Mouse (Mus musculus) liver, adult (tissue): ENCODE measurements around the gene Olfr64.

Experiments
- GATA4 ChIP-seq: IDR thresholded peaks from 2 replicates; pipeline ENCODE4 v1.6.1; 2014; ENCODE audit warnings: mild to moderate bottlenecking, low read length; ENCODE audit not compliant: insufficient replicate concordance

Olfr64 gene

DNA sequence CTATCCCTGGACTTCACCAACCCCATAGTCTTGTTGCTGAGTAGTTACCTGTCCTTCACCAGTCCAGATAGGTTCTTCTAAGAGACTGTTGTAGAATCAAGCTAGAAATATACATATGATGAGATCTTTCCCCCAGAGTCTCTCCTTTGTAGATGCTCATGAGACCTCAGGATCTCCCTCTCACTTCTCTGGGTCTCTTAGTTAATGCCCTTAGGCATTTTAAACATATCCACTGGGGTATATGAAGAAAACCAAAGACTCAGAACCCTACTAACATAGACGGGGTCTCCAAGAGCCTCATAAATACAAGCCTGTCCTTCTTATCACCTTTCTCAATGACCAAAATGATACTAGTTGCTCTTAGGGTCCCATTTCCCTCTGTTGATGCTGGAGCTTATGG, at the start of gene Olfr64:
TSS of gene Olfr64 (minus strand) at position 101 of the 400 bp plus-strand sequence.
- no peak for TF ChIP-seq GATA4

DNA sequence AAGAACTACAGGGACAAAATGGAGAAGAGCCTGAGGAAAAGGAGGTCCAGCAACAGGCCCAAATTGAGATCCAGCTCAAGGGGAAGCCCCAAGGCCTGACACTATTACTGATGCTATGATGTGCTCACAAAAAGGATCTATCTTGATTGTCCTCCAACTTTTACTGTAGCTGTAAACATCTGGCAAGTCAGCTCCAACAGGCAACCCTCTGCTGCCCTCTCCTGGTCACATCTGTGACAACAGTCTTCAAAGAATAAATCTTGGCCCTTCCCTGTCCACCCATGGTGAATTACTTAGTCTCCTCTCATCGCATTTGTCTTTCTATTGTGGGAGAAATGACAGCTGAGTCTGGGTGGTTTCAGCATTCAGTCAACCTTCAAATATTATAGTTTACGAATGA, 48.4 kb upstream of the Olfr64 start:
- no peak for TF ChIP-seq GATA4

DNA sequence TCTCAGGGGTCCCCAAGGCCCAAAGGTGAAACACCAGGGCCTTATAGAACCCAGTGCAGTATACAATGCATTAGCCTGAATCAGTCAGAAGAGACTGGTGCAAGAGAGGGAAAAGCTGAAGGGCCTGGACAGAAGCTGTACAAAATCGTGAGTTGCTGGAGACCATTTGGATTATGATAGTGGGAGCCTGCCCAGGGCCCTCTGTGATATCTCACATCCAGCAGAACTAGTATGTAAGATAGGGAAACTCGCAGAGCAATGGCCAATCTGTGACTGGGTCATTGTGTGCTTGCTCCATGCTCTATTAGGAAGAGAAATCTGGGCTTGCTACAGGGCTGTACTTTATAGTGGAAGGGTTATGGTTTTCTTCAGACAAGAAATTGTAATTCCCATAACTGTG, 40.0 kb upstream of the Olfr64 start, which contains the start of gene Olfr632:
TSS of gene Olfr632 (plus strand) at position 84 of the 400 bp plus-strand sequence.
- no peak for TF ChIP-seq GATA4

DNA sequence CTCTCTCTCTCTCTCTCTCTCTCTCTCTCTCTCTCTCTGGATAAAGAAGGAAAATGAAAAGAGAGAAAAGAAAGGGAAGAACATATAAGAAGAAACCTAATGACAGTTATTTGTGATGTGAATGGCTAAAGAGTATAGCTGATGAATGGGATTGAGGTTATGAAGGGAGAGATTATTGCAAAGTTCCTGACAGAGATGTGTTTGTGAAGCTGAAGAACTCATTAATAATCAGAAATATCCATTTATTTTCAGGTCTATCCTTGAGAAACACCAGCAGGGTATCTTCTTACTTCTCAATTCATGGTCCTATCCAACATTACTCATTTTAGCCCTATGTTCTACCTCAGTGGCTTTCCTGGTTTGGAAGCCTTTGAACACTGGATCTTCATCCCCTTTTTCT, 34.2 kb upstream of the Olfr64 start, which contains the start of gene Olfr631:
TSS of gene Olfr631 (plus strand) at position 301 of the 400 bp plus-strand sequence.
- TF ChIP-seq GATA4 = no peak

DNA sequence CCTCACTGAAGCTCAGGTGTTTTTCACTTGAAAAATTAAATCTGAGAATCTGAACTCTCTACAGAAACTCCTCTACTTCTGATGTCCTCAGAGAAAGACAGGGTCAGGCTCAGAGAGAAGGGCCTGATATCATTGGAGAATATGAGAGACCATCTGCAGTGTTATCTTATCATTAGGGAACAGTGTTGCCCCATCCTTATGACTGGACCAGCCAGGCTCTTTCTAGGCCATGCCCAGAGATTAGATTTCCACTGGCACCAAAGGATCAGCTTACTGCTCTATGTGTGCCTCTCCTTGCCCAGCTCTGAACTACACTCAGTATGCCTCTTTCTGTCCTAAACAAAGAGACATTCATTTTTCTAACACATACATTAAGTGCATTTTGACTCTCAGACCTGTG, 21.1 kb upstream of the Olfr64 start:
- no peak for TF ChIP-seq GATA4

DNA sequence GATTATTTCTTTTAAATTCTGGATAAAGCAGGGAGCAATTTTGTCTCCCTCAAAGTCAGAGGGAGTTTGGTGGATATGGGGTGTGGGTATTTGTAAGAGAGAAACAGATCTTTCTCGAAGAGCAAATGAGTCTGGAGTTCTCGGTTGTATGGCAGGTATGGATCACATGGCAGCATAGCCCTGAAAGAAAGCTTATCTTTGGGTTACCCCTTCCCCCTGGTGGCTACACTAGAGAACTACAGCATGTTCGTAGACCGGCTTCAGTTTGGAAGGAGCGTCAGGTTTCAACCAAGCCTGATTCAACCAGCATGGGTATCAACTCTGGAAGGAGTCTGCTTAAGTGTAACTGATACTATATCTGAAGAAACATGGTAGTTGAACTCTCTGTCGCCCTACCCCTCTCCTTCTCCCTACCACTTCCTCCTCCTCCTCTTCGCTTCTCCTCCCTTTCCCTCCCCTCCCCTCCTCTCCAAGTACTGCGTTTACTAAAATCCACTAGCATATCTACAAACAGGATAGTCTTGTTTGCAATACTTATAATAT, 18.8 kb upstream of the Olfr64 start:
- TF ChIP-seq GATA4 = no peak

GRCm38 (mm10) chr7:103910047-103910446, 15.8 kb upstream of the Olfr64 start:
- TF ChIP-seq GATA4 = no peak

DNA sequence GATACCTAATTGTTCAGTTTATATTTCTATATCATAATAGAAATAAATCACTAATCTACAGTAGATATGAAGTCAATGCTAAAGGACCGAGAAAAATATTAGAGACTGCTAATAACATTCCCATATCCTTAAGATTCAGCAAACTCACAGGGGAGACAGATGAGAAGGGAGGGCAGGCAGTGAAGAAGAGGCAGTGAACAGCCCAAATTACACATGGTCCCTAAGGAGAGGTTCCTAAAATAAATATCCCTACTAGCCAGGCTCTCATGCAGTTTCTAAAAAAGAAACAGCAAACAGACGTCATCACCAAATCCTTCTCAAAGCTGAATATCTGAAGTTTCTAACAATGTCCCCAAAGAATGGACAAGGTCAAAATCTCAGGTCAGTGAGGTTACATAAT, 8.9 kb upstream of the Olfr64 start, which contains the start of gene Olfr65:
TSS of gene Olfr65 (plus strand) at position 301 of the 400 bp plus-strand sequence.
- no peak for TF ChIP-seq GATA4

DNA sequence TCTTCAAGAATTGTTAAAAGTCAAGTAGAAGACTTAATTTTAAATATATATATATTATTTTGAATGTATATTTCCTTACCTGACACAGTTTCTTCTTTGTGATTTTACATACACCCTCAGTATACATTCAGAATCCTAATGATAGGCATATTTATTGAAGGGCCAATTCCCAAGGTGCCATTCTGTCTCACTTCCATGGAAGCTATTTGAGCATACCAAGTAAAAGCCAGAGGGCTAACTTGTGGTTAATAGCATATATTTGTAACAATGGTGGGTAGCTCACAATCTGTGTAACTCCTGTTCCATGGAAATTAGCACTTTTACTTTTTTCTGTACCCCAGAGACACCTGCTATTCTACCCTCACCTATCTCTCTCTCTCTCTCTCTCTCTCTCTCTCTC, 8.1 kb downstream of the Olfr64 start, which contains the start of gene Olfr66:
TSS of gene Olfr66 (minus strand) at position 101 of the 400 bp plus-strand sequence.
- no peak for TF ChIP-seq GATA4

DNA sequence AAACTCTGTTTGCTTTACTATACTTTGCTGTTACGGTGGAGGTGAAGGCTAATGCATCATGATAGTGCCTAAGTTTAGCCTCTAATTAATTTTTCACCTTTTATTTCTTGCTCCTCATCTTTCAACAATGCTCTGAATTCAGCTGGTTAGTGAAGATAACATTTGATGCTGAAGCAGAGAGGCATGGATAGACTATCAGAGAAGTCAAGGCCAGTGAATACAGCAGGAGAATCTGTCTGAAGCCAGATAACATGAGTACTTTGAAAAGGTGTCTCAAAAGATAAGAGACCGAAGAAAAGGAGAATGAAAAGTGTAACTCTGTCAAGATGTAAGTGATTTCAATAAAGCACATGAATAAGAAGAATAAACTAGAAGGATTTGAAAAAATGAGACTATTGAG, 17.2 kb downstream of the Olfr64 start:
- TF ChIP-seq GATA4 = no peak

- TF ChIP-seq GATA4 = no peak
These were observed 19.8 kb downstream of the Olfr64 start for GRCm38 (mm10) chr7:103874451-103874850.

DNA sequence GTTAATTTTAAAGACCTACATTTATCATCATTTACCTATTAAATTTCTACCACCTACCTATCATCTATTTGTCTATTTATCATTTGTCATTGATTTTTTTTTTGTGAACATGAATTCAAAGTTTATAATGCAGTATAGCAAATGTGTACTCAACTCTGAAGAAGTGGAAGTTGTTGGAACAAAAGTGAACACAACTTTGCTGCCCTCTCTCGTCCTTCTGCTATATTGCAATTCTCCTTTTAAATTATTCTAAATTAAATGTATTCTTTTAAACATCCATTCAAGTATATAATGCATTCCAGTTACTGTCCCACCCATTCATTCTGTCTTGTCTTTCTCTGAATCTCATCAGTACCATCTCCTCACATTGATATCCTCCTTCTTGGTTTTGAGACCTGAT, 21.2 kb downstream of the Olfr64 start:
- TF ChIP-seq GATA4 = no peak

DNA sequence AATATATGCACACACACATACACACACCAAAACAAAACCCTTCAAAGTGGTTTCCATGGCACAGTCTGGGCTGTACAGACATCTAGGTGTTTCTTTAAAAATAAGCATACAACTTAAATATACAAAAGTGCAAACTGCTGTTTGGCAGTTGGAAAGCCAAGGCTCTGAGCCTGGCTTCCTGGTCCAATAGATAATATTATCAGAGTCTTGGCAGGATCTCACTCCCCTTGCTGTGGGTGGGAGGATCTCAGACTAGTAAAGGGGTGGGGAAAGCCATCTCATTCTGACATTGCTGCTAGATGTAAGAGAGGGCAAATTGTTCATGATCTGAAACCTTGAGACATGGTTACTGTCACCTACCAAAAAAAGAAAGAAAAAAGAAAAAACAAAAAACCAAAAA, 23.6 kb downstream of the Olfr64 start:
- no peak for TF ChIP-seq GATA4

DNA sequence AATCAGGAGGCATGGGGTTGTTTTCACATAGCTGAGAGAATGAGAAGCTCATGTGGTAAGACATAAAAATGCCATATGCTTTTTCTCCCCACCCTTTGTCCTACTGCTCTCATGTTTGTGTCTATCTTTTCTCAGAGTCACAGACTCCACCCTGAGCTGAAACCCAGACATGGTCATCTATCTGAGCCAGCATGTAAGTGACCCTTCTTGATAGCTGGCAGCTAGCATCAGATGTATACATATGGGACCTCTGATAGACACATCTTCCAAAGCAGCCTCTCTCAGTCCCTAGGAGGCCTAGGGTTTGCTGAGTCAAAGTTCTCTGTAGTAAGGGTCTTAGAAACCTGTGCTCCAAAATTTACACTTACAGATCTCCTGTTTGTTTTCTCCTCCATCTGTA, 28.6 kb downstream of the Olfr64 start:
- TF ChIP-seq GATA4 = no peak

DNA sequence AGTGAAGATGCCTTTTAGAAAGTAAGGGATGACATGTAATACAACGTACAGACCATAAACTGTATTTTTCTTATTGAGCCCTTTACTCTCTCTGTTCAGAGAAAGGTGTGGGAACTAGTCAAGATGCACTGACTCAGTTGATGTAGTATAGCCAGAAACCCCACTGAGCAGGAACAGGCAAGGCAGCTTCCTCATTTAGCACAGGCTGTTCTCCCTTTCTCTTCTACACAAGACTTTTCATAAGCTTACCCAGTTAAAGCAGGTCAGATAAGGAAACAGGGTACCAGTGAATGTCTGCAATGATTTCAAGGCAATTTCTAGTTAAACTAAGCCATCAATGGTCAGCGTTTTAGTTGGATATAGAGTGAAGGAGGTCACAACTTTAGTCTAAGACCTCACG, 32.8 kb downstream of the Olfr64 start:
- no peak for TF ChIP-seq GATA4

DNA sequence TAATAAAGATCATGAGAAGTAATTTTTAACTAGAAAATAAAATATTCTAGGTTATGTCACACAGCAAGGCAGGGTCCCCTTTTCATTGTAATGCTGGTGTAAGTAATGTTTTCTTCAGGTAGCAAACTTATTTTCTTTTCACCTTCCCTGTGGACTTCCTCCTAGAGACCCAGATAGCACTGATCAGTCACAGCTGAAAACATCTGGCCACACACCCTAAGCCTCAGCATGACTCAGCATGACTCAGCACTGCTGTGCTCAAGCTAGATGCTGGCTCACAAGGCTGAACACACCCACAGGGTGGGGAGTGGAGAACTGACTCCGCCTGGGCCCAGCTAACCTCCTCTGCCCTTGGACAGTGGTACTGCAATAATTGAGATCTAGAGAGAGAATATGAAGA, 33.4 kb downstream of the Olfr64 start:
- no peak for TF ChIP-seq GATA4

- TF ChIP-seq GATA4 = no peak
These were observed 35.2 kb downstream of the Olfr64 start for GRCm38 (mm10) chr7:103859076-103859475.
